Mouse (Mus musculus): ENCODE data around the gene Olfr1328.
"Not testable (repeated sequence)": the region's sequence is repeated elsewhere in the genome, so short reads cannot be mapped to it uniquely, and the experiment has no call there.

Gene Olfr1328

DNA sequence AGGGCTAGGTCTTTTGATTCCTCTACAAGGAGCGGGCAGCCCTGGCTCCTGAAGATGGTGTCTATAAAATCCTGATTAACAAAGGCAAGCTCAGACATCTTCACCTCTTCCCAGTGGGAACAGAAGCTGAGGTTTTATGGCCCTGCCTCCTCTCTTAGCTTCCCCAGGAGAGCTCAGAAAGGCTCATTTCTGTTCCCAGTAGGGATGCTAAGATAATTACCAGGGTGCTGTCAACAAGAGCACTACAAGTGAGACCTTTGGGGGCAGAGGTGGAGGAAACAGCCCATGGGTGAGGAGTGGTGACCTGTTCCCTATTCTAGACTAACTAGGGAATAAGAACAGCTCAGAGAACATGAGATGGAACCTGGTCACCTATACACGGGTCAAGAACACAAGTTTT, at the start of gene Olfr1328:
TSS of gene Olfr1328 (minus strand) at position 101 of the 400 bp plus-strand sequence.
- DNase-seq (ENCODE audit: low read depth, low spot score): no peak

DNA sequence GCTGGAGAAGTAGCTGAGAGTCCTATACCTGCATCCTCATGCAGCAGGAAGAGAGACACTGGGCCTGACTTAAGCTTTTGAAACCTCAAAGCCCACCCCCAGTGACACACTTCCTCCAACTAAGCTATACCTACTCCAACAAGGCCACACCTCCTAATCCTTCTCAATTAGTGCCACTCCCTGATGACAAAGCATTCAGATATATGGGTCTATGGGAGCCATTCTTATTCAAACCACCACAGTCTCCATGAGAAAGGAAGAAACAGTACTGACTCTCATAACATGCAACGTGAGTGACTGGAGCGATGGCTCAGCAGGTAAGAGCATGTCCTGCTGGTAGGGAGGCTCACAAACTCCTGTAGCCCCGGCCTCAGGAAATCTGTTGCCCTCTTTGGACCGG, 46.9 kb upstream of the Olfr1328 start:
- DNase-seq (ENCODE audit: low read depth, low spot score): no peak

GRCm38 (mm10) chr4:118973281-118973680, 34.9 kb upstream of the Olfr1328 start:
- no peak for DNase-seq (ENCODE audit: low read depth, low spot score)

GRCm38 (mm10) chr4:118967711-118968110, 29.3 kb upstream of the Olfr1328 start:
- no peak for DNase-seq (ENCODE audit: low read depth, low spot score)

- DNase-seq (ENCODE audit: low read depth, low spot score): peak; percentile 8
These were observed 22.8 kb upstream of the Olfr1328 start, which contains the start of gene Lao1 for GRCm38 (mm10) chr4:118961141-118961628. Lao1 (plus strand) TSS chr4:118961578.

DNA sequence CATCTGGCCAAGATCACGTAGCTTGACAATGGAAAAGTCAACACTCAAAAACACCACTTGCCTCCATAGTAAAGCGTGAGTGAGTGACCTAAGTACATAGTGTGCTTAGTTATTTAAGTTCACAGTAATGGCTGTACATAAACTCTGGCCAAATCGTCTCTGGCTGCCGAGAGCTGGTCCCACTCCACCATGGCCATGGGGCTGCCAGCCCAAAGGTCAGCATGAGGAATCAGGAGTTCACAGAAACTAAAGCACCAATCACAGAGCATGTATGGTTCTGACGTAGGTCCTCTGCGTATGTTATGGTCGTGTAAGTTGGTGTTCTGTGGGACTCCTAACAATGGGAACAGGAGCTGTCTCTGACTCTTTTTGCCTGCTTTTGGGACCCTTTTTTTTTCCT, 20.4 kb upstream of the Olfr1328 start:
- DNase-seq (ENCODE audit: low read depth, low spot score): no peak

- not testable (repeated sequence) for DNase-seq (ENCODE audit: low read depth, low spot score)
These were observed 7.1 kb downstream of the Olfr1328 start for GRCm38 (mm10) chr4:118931326-118931725.

DNA sequence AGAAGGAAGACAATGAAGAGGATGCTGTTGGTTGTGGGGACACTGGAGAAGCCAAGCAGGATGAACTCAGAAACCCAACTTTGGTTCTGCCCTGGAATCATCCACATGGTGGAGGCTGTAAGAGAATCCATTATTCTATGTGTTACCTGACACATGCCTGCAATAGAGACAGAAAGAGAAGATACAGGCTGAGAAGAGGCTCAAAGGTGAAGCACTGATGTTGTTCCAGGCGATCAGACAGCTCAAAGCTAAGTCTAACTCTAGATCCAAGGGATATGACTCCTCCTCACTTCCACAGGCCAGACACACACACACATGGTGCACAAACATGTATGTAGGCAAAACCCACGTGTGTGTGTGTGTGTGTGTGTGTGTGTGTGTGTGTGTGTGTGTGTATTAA, 21.0 kb downstream of the Olfr1328 start, which contains the start of gene Olfr1329:
TSS of gene Olfr1329 (minus strand) at position 101 of the 400 bp plus-strand sequence.
- not testable (repeated sequence) for DNase-seq (ENCODE audit: low read depth, low spot score)

GRCm38 (mm10) chr4:118901981-118902380, 36.4 kb downstream of the Olfr1328 start:
- no peak for DNase-seq (ENCODE audit: low read depth, low spot score)

GRCm38 (mm10) chr4:118888297-118888696, 50.1 kb downstream of the Olfr1328 start, which contains the start of gene Olfr1330:
Olfr1330 (plus strand) TSS chr4:118888597.
- DNase-seq (ENCODE audit: low read depth, low spot score): no peak
